Mouse (Mus musculus) spleen, adult 2 months (tissue): ENCODE measurements around the gene Atrx. TPM values are rescaled to one million over a fixed set of nuclear protein-coding genes. Genes with fewer than 3 reads are reported as not detected.
"Not testable (repeated sequence)": the region's sequence is repeated elsewhere in the genome, so short reads cannot be mapped to it uniquely, and the experiment has no call there.

Experiments used
- DNase-seq, 2 experiments: peaks; one replicate each; pipeline versions ENCODE4 v3.0.0 to v3.0.0-alpha.2; 2012 to 2021; ENCODE audit warnings: low spot score in 2 of 2, low read depth in 1 of 2
- H3K27ac ChIP-seq: fragments of 200-500 bp; 2 replicates; pipeline ENCODE4 v1.5.1; 2012; ENCODE audit warnings: low read length, inconsistent platforms; ENCODE audit not compliant: insufficient read depth
- H3K27me3 ChIP-seq: fragments of 200-500 bp; 2 replicates; pipeline ENCODE4 v1.6.1; 2012; ENCODE audit warnings: mild to moderate bottlenecking, moderate library complexity, low read length, inconsistent platforms; ENCODE audit not compliant: control insufficient read depth, insufficient read depth
- H3K36me3 ChIP-seq: fragments of 200-500 bp; 2 replicates; pipeline ENCODE4 v1.6.1; 2012; ENCODE audit warnings: mild to moderate bottlenecking, low read length, inconsistent platforms; ENCODE audit not compliant: control insufficient read depth, insufficient read depth
- H3K4me1 ChIP-seq: fragments of 200-500 bp; 2 replicates; pipeline ENCODE4 v1.6.1; 2011; ENCODE audit warnings: inconsistent platforms; ENCODE audit not compliant: control insufficient read depth, insufficient read depth, insufficient read length
- H3K4me3 ChIP-seq: fragments of 200-500 bp; 2 replicates; pipeline ENCODE4 v1.5.1; 2011; ENCODE audit warnings: mild to moderate bottlenecking, inconsistent platforms; ENCODE audit not compliant: insufficient read depth, insufficient read length; ENCODE audit errors: extremely low read depth
- CTCF ChIP-seq: fragments of 200-500 bp; IDR thresholded peaks from 2 replicates; pipeline ENCODE4 v1.5.1; 2011; ENCODE audit warnings: mild to moderate bottlenecking, inconsistent platforms; ENCODE audit not compliant: insufficient read depth, insufficient read length, insufficient replicate concordance; ENCODE audit errors: extremely low read depth
- POLR2A ChIP-seq: fragments of 200-500 bp; IDR thresholded peaks from 2 replicates; pipeline ENCODE4 v1.6.1; 2011; ENCODE audit warnings: low read depth, low read length, inconsistent platforms
- WGBS: fragments of 180-500 bp; shearing (Covaris S2); methylation state at CpG from one replicate; pipeline ENCODE4 v1.1.7; 2018; 5-methylcytosine and 5-hydroxymethylcytosine counted together
- polyA plus RNA-seq: library from polyadenylated mRNA; depleted of rRNA; stranded (reverse); fragments of >200 nt; gene quantifications from 2 replicates; pipeline ENCODE4 v1.2.3, GENCODE M21; 2012; rRNA removed

The Atrx gene
- 31.7 and 55.3 TPM in 2 replicates for polyA plus RNA-seq

DNA sequence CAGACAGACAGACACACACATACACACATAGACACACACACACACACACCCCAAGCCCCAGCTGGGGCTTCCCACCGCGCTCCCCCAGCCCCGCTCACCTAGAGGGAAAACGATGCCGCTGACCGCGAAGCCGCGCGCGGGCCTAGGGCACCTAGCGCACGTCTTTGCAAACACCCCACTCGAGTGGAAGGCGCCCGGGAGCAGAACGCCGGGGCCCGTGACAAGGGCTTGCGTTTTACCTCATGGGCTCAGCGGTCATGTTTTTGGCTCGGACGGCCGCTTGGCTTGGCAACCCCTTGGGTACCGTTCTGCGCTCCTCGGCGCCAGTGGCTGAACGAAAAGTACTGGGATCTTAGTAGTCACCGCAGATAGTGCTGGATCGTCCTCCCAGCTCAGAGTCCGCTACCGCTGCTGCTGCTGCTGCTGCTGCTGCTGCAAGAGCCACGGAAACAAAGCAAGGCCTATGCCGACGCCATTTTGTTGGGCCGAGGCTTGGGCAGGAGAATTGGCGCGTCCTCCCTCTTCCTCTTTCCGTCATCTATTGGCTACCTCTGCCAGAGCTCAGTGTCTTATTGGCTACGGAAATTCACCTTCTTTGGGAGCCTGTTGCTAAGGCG is at the start of gene Atrx:
Gene Atrx (minus strand): TSS at position 543 of the 617 bp plus-strand sequence.
- no peaks in the 10 kb centered on the region for H3K36me3 ChIP-seq
- TF ChIP-seq POLR2A, result peak; percentile 13; the same call in 1 of the 2 replicates
- no peak for TF ChIP-seq CTCF
- peak within 1 kb of the TSS; percentile 97 for H3K27ac ChIP-seq
- peak within 1 kb of the TSS; percentile 88 for H3K4me3 ChIP-seq
- WGBS, result 34% methylated on average over 42 of the region's 42 CpGs
- peak; percentile 59 to 65 for DNase-seq
- no peaks in the 10 kb centered on the region for H3K27me3 ChIP-seq
- peaks cover 5% of the 10 kb centered on the region; the same call in 1 of the 2 replicates for H3K4me1 ChIP-seq

DNA sequence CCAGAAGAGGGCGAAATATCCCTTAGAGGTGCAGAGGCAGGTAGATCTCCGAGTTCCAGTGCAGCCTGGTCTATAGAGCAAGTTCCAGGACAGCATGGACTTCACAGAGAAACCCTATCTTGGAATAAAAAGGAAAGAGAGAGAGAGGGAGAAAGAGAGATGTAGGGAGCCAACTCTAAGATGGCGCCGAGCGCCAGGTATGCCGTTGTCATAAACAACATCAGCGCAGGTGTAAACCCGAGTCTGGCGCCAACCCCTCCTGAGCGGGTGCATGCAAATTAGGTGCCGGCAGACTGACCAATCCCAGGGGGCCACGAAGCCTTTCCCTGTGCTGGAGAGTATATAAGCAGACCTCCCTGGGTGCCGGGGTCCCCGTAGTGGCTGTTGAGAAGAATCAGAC is 27.9 kb upstream of the Atrx start:
- H3K4me3 ChIP-seq, H3K27ac ChIP-seq, H3K4me1 ChIP-seq, H3K27me3 ChIP-seq, DNase-seq, H3K36me3 ChIP-seq: not testable (repeated sequence)
- WGBS, result 80% methylated on average over 14 of the region's 14 CpGs

DNA sequence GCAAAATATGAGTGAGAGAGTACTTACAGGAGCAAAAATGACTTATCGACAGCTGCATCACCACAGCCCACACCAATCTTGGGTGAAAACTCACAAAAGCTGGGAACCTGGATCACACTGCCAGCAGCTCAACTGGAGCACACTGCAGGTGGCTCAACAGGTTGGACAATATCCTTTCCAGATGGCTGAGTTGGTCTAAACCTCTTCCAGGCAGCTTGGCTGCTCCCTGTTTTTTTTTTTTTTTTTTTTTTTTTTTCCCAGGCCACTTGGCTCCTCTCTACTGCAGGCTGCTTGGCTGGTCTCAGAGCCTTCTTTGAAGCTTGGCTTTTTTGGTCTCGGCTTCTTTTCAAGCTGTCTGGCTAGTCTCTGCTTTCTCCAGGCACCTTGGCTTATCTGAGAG is 24.8 kb upstream of the Atrx start:
- WGBS, result 87% methylated on average over 2 of the region's 2 CpGs
- H3K27me3 ChIP-seq, result no peaks in the 10 kb centered on the region
- no peak overlapping the region for H3K4me3 ChIP-seq
- TF ChIP-seq POLR2A, result no peak
- no peak for TF ChIP-seq CTCF
- H3K27ac ChIP-seq, result no peak overlapping the region
- H3K36me3 ChIP-seq, result no peaks in the 10 kb centered on the region
- DNase-seq, result no peak
- no peaks in the 10 kb centered on the region for H3K4me1 ChIP-seq

DNA sequence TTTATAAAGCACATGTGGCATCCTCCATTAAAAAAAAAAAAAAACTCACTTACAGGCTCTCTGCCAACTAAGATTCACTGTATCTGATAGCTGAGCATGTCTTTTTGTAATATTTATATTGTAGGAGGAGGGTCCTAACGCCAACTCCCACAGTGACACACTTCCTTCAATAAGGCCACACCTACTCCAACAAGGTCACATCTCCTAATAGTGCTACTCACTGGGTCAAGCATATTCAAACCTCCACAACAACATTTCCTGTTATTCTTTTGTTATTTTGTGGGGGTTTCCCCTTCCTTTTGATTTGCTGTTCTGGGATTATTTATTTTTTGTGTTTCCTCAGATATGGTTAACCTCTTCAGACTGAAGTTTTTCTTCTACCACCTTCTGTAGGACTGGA is 17.2 kb upstream of the Atrx start:
- no peak for TF ChIP-seq POLR2A
- no peak for TF ChIP-seq CTCF
- H3K4me3 ChIP-seq, result no peak overlapping the region
- no peak overlapping the region for H3K27ac ChIP-seq
- no peaks in the 10 kb centered on the region for H3K4me1 ChIP-seq
- 57% methylated on average over 1 of the region's 1 CpGs for WGBS
- no peak for DNase-seq
- no peaks in the 10 kb centered on the region for H3K36me3 ChIP-seq
- no peaks in the 10 kb centered on the region for H3K27me3 ChIP-seq

DNA sequence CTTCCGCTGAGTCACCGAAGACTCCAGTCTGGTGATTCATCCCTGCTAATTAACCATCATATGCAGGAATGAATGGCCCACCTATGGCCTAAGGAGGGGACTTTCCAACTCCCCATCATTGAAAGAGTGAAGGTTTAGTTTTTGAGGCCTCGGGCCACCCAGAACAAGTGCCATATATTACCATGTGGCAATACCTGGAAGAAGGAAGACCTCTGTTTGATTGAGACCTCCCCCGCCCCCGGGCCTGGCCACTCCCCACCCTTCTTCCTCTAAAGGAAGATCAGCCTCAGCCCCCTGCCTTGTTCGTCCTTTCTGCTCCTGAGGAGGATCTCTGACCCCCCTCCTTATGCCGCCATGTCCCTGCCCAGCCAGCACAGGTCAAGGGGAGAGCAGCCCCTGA is 10.0 kb upstream of the Atrx start:
- DNase-seq, result no peak
- Histone ChIP-seq H3K4me3 (no peak overlapping the region), H3K27me3 (no peaks in the 10 kb centered on the region), H3K36me3 (no peaks in the 10 kb centered on the region), H3K27ac (no peak overlapping the region), H3K4me1 (no peaks in the 10 kb centered on the region)
- TF ChIP-seq POLR2A, result no peak
- no peak for TF ChIP-seq CTCF
- 94% methylated on average over 7 of the region's 7 CpGs for WGBS

DNA sequence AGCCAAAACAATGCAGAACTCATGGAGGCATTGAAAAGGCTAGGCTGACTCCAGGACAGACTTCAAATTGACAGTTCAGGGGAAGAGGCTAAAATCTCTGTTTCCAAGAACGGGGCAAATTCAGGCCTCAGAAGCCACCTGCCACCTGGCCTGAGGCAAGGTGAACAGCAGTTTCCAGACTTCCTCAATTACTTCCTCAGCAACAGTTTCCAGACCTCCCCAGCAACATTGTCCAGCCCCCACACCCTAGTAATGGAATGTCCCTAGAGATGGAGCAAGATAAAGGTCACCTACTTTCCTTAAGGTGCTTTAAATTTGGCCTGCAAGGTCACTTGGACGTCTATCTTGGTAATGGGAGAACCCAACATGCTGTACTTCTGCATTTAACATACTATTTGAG is 8.5 kb upstream of the Atrx start:
- no peak for DNase-seq
- Histone ChIP-seq H3K36me3 (no peaks in the 10 kb centered on the region), H3K27me3 (no peaks in the 10 kb centered on the region), H3K4me1 (no peaks in the 10 kb centered on the region), H3K27ac (no peak overlapping the region), H3K4me3 (no peak overlapping the region)
- no peak for TF ChIP-seq CTCF
- no peak for TF ChIP-seq POLR2A
- 51% methylated on average over 2 of the region's 2 CpGs for WGBS

DNA sequence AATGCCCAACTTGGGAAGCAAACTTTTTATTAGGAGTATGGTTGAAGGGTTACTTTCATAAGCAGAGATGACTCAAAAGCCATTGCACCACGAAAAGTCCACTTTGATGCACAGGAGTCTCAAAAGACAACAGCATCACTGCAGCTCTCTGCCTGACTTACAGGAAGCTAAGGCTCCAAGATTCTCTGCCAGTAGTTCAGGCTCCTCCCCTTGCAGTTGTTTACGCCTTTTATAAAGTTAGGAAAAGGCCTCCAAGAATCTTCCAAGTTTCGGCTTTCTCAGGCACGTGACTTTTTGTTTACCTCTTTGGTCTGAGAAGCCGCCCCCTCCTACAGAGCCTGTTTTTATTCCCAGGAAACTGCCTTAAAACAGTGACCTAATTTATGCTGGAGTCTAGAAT is 5.1 kb upstream of the Atrx start:
- no peak overlapping the region for H3K4me3 ChIP-seq
- no peak for DNase-seq
- no peak overlapping the region for H3K27ac ChIP-seq
- H3K36me3 ChIP-seq, result no peaks in the 10 kb centered on the region
- TF ChIP-seq CTCF (no peak), POLR2A (no peak)
- 82% methylated on average over 5 of the region's 5 CpGs for WGBS
- no peaks in the 10 kb centered on the region for H3K27me3 ChIP-seq
- H3K4me1 ChIP-seq, result no peaks in the 10 kb centered on the region
